Mouse (Mus musculus) bone marrow, adult 2 months (tissue): ENCODE measurements around the gene Gipc2. TPM values are rescaled to one million over a fixed set of nuclear protein-coding genes. Genes with fewer than 3 reads are reported as not detected.

Experiments
- H3K27ac ChIP-seq: fragments of 200-500 bp; 2 replicates; pipeline ENCODE4 v1.5.1; 2012; ENCODE audit warnings: low read depth, mild to moderate bottlenecking, control low read depth, inconsistent platforms, low read length; ENCODE audit not compliant: control insufficient read depth, poor library complexity, insufficient read depth
- H3K4me1 ChIP-seq: fragments of 200-500 bp; 2 replicates; pipeline ENCODE4 v1.6.1; 2011; ENCODE audit warnings: low read length; ENCODE audit not compliant: control insufficient read depth, insufficient read depth
- H3K4me3 ChIP-seq: fragments of 200-500 bp; replicated peaks from 2 replicates; pipeline ENCODE3; 2011; ENCODE audit warnings: mild to moderate bottlenecking, low read depth, low read length, control low read depth; ENCODE audit not compliant: control insufficient read depth
- CTCF ChIP-seq: fragments of 200-500 bp; IDR thresholded peaks from 2 replicates; pipeline ENCODE4 v1.5.1; 2011; ENCODE audit warnings: low read length, control low read depth; ENCODE audit not compliant: control insufficient read depth, insufficient read depth
- POLR2A ChIP-seq: fragments of 200-500 bp; IDR thresholded peaks from 2 replicates; pipeline ENCODE4 v1.6.1; 2011; ENCODE audit warnings: low read depth, mild to moderate bottlenecking, control low read depth, low read length, borderline replicate concordance; ENCODE audit not compliant: control insufficient read depth
- WGBS: fragments of 180-500 bp; shearing (Covaris S2); methylation state at CpG from one replicate; pipeline ENCODE4 v1.1.7; 2018; 5-methylcytosine and 5-hydroxymethylcytosine counted together
- polyA plus RNA-seq: library from polyadenylated mRNA; stranded (reverse); fragments of >200 nt; gene quantifications from 2 replicates; pipeline ENCODE4 v1.2.4, GENCODE M21; 2011; ENCODE audit warnings: low replicate concordance; ENCODE audit not compliant: missing spikeins, insufficient read depth, insufficient read length

Gene Gipc2
- 4.1 TPM in 1 of 2 replicates, not detected in the other for polyA plus RNA-seq

GRCm38 (mm10) chr3:152166099-152166423, at the start of gene Gipc2:
Gene Gipc2 (minus strand): TSS chr3:152166230.
- H3K4me1 ChIP-seq, result no peaks in the 10 kb centered on the region
- TF ChIP-seq CTCF (no peak), POLR2A (no peak)
- peak within 1 kb of the TSS; percentile 0 for H3K4me3 ChIP-seq
- WGBS, result 12% methylated on average over 10 of the region's 10 CpGs
- no peak within 1 kb of the TSS; the same call in 1 of the 2 replicates for H3K27ac ChIP-seq

- WGBS, result 10% methylated on average over 3 of the region's 3 CpGs
- Histone ChIP-seq H3K4me3 (no peak overlapping the region), H3K27ac (no peak overlapping the region), H3K4me1 (peaks cover 6% of the 10 kb centered on the region; the same call in 1 of the 2 replicates)
- no peak for TF ChIP-seq CTCF
- TF ChIP-seq POLR2A, result no peak
Observed at GRCm38 (mm10) chr3:152213416-152213815, 47.4 kb upstream of the Gipc2 start.

- Histone ChIP-seq H3K4me1 (peaks cover 6% of the 10 kb centered on the region; the same call in 1 of the 2 replicates), H3K4me3 (peak overlapping the region; percentile 80), H3K27ac (no peak overlapping the region)
- no peak for TF ChIP-seq POLR2A
- no peak for TF ChIP-seq CTCF
- WGBS, result 3% methylated on average over 7 of the region's 7 CpGs
Observed at GRCm38 (mm10) chr3:152211731-152212279, 45.8 kb upstream of the Gipc2 start.

- under 1% methylated on average over 67 of the region's 68 CpGs for WGBS
- peak overlapping the region; percentile 98 for H3K27ac ChIP-seq
- H3K4me1 ChIP-seq, result peaks cover 6% of the 10 kb centered on the region; the same call in 1 of the 2 replicates
- peak overlapping the region; percentile 80 for H3K4me3 ChIP-seq
- TF ChIP-seq CTCF (no peak), POLR2A (peak; percentile 32; the same call in 1 of the 2 replicates)
Observed at GRCm38 (mm10) chr3:152210728-152211391, 44.8 kb upstream of the Gipc2 start.

GRCm38 (mm10) chr3:152209967-152210634, 44.1 kb upstream of the Gipc2 start, which contains the start of the genes Dnajb4 and Fubp1:
Gene Dnajb4 (minus strand): TSS chr3:152210302.
Gene Fubp1 (plus strand): TSS chr3:152210422.
- under 1% methylated on average over 85 of the region's 85 CpGs for WGBS
- Histone ChIP-seq H3K4me1 (peaks cover 6% of the 10 kb centered on the region; the same call in 1 of the 2 replicates), H3K4me3 (peak within 1 kb of the TSS; percentile 97), H3K27ac (peak within 1 kb of the TSS; percentile 98)
- TF ChIP-seq POLR2A (peak; percentile 98), CTCF (no peak)

- 3% methylated on average over 25 of the region's 25 CpGs for whole genome bisulfite sequencing
- H3K4me3 ChIP-seq, result peak overlapping the region; percentile 97
- peaks cover 6% of the 10 kb centered on the region; the same call in 1 of the 2 replicates for H3K4me1 ChIP-seq
- TF ChIP-seq POLR2A, result no peak
- no peak for TF ChIP-seq CTCF
- H3K27ac ChIP-seq, result peak overlapping the region; percentile 98
Observed at GRCm38 (mm10) chr3:152209177-152209966, 43.3 kb upstream of the Gipc2 start.

GRCm38 (mm10) chr3:152208096-152208885, 42.3 kb upstream of the Gipc2 start:
- TF ChIP-seq POLR2A, result no peak
- TF ChIP-seq CTCF, result no peak
- H3K4me3 ChIP-seq, result peak overlapping the region; percentile 9
- no peak overlapping the region for H3K27ac ChIP-seq
- 87% methylated on average over 7 of the region's 7 CpGs for WGBS
- H3K4me1 ChIP-seq, result peaks cover 6% of the 10 kb centered on the region; the same call in 1 of the 2 replicates
